Mouse (Mus musculus): Measurements from ENCODE around the gene Jaml. TPM values are rescaled to one million over a fixed set of nuclear protein-coding genes. Genes with fewer than 3 reads are reported as not detected.

Gene Jaml
- polyA plus RNA-seq, 1 experiment: 0.53 TPM

DNA sequence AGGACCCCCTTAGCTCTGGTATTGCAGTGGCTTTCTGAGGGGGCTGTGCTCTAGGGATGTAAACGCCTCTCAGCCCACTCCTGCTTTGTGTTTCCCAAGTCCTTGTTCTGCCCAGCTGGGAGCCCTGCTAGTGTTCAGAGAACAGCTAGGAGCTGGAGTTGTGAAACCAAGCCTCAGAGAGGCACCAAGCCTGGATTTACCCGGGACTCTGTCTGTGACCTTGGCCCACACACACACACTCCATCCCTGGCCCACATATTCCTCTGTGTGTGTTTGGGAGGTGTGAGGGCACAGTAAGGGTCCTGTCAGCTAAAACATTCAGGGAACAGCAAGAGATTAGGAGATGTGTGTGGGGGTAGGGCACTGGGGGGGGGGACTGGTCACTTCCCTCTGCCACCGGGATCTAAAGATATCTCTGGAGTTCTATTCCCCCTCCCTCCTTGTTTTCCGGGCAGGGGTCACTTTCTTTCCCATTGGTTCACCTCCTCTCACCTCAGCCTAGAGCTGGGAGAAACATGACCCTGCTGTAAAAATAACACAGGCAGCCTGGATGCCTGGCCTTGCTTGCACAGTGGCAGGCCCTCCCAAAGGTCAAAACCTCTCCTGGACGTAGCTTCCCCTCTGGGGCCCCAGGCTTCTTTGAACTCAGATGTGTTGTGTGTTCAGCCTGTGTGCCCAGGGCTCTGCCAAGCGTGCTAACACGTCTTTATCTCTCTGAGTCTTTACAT lies 57.6 kb downstream of the Jaml start:
- WGBS: 46% methylated on average over 7 of the region's 7 CpGs
- Histone ChIP-seq H3K4me1 (ENCODE audit: control insufficient read depth, insufficient read depth, low read length) (no peaks in the 10 kb centered on the region), H3K36me3 (ENCODE audit: control insufficient read depth, insufficient read depth, low read length) (no peaks in the 10 kb centered on the region), H3K27ac (ENCODE audit: insufficient read depth, low read depth, low read length) (peak overlapping the region; percentile 22; the same call in 1 of the 2 replicates), H3K27me3 (replicated peaks; ENCODE audit: control insufficient read depth, insufficient read depth, low read length) (peaks cover 4% of the 10 kb centered on the region; the same call in 1 of the 2 replicates), H3K4me3 (ENCODE audit: insufficient read depth, low read depth, low read length) (no peak overlapping the region)
- no peak for DNase-seq
- TF ChIP-seq CTCF (conservative IDR thresholded peaks at IDR 0.05; ENCODE audit: insufficient read depth, insufficient read length, low read depth, low read length): no peak
- TF ChIP-seq POLR2A (IDR thresholded peaks at IDR 0.05; ENCODE audit: low read depth, low read length): no peak

DNA sequence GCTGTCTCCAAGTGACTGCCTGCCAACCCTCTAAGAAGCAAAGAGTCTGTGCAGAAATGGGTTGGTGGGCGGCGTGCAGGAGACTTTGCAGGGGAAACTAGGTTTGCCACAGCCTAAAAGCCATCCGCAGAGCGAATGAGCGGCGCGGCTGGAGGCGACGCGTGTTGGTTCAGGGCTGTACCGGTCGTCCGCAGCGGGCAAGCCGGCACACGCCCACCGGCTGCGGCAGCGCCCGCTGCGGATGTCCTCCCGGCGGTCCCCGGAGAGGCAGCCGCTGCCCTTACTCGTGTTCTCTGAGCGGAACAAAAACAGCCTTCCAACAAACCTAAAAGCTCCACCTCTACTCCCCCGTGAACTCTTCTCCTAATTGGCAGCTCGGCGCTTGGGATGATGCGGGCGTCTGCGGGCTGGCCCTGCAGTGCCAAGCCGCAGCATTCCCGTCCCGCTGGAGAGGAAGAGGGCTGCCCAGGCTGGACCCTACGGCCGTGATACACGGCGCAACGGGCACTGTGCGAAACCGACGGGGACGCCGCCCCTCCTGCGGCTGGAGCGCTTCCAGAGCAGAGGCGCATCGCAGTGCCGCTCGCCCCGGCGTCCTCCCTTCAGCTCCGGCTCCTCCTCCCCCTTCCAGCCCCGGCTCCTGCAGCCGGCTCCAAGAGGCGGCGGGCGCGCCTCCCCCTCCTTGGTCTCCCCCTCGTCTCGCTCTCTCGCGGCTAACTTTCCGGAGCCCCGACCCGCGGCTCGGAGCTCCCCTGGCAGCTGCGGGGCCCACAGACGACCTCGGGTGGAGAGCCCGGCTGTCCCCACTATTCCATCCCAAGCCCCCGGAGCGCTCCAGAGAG lies 59.4 kb downstream of the Jaml start, which contains the start of gene Scn4b:
Scn4b (plus strand) TSS at position 205 of the 842 bp plus-strand sequence.
- Histone ChIP-seq H3K27me3 (replicated peaks; ENCODE audit: control insufficient read depth, insufficient read depth, low read length) (peaks cover 4% of the 10 kb centered on the region; the same call in 1 of the 2 replicates), H3K4me1 (ENCODE audit: control insufficient read depth, insufficient read depth, low read length) (no peaks in the 10 kb centered on the region; the same call in 1 of the 2 replicates), H3K4me3 (ENCODE audit: insufficient read depth, low read depth, low read length) (peak within 1 kb of the TSS; percentile 62), H3K36me3 (ENCODE audit: control insufficient read depth, insufficient read depth, low read length) (no peaks in the 10 kb centered on the region), H3K27ac (ENCODE audit: insufficient read depth, low read depth, low read length) (peak within 1 kb of the TSS; percentile 75)
- DNase-seq: peak; percentile 38
- under 1% methylated on average over 74 of the region's 76 CpGs for WGBS
- no peak for TF ChIP-seq POLR2A (IDR thresholded peaks at IDR 0.05; ENCODE audit: low read depth, low read length)
- TF ChIP-seq CTCF (conservative IDR thresholded peaks at IDR 0.05; ENCODE audit: insufficient read depth, insufficient read length, low read depth, low read length): no peak

DNA sequence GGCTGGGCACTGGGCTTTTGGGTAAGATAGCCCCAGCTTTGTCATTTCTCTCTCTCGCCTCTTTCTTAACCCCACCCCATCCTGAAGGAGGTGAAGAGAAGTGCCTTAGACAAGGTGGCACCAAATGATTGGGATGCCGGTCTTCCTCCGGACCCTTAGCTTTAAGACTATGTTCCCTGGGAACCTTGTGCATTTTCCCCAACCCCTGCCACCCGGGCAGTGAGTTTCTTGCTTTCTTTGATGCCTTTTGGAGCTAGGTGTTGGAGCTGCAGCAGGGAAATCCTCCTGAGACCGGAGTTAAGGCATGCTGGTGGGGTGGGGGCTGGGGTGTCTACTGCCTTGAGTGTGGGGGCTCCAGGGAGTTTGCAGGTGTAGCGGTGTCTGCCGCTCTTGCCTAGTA lies 60.1 kb downstream of the Jaml start:
- no peaks in the 10 kb centered on the region for H3K36me3 ChIP-seq (ENCODE audit: control insufficient read depth, insufficient read depth, low read length)
- no peak for DNase-seq
- TF ChIP-seq CTCF (conservative IDR thresholded peaks at IDR 0.05; ENCODE audit: insufficient read depth, insufficient read length, low read depth, low read length) (no peak), POLR2A (IDR thresholded peaks at IDR 0.05; ENCODE audit: low read depth, low read length) (no peak)
- WGBS: 18% methylated on average over 7 of the region's 7 CpGs
- H3K27me3 ChIP-seq (replicated peaks; ENCODE audit: control insufficient read depth, insufficient read depth, low read length): peaks cover 4% of the 10 kb centered on the region; the same call in 1 of the 2 replicates
- no peaks in the 10 kb centered on the region; the same call in 1 of the 2 replicates for H3K4me1 ChIP-seq (ENCODE audit: control insufficient read depth, insufficient read depth, low read length)
- H3K4me3 ChIP-seq (ENCODE audit: insufficient read depth, low read depth, low read length): peak overlapping the region; percentile 62
- H3K27ac ChIP-seq (ENCODE audit: insufficient read depth, low read depth, low read length): peak overlapping the region; percentile 75

DNA sequence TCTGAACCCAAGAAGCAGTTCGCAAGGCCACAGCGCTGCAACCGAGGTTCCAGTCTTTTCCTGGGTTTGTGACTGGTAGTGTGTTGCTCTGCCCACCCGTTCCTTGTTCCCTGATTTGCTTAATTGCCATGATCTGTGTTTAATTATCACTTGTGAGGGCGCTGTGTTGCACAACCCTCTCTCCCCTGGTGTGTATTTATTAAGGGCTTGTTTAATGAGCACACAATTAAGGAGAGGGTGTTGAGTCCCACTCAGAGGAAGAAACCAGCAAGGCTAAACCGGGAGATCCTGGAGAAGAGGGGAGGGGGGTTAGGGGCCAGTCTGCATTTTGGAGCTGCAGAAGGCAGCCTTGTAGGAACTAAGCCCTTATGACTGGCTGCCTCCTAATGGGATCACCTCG lies 62.0 kb downstream of the Jaml start:
- Histone ChIP-seq H3K27ac (ENCODE audit: insufficient read depth, low read depth, low read length) (peak overlapping the region; percentile 86), H3K27me3 (replicated peaks; ENCODE audit: control insufficient read depth, insufficient read depth, low read length) (peaks cover 4% of the 10 kb centered on the region; the same call in 1 of the 2 replicates), H3K4me3 (ENCODE audit: insufficient read depth, low read depth, low read length) (no peak overlapping the region; the same call in 1 of the 2 replicates), H3K4me1 (ENCODE audit: control insufficient read depth, insufficient read depth, low read length) (no peaks in the 10 kb centered on the region; the same call in 1 of the 2 replicates), H3K36me3 (ENCODE audit: control insufficient read depth, insufficient read depth, low read length) (no peaks in the 10 kb centered on the region)
- peak; percentile 29 for DNase-seq
- TF ChIP-seq CTCF (conservative IDR thresholded peaks at IDR 0.05; ENCODE audit: insufficient read depth, insufficient read length, low read depth, low read length): no peak
- TF ChIP-seq POLR2A (IDR thresholded peaks at IDR 0.05; ENCODE audit: low read depth, low read length): no peak
- 69% methylated on average over 7 of the region's 7 CpGs for WGBS

DNA sequence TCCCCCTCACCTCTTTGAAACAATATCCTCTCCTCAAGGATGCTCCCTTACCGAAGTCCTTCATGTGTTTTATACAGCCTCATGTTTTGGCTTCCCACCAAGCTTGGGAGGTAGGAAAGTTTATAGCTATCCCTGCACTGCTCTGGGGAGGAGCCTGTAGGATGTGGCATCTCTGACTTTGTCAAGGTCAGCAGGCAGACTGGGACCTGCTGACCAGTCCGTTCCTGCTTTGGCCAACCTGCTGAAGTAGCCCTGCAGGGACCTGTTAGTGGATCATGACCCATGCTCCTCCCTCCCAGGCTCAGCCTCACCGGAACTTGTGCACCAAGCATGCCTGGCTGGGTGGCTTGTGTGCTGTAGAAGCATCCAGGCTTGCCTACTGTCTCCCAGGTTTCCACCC lies 63.7 kb downstream of the Jaml start:
- Histone ChIP-seq H3K27ac (ENCODE audit: insufficient read depth, low read depth, low read length) (peak overlapping the region; percentile 86), H3K36me3 (ENCODE audit: control insufficient read depth, insufficient read depth, low read length) (no peaks in the 10 kb centered on the region), H3K4me1 (ENCODE audit: control insufficient read depth, insufficient read depth, low read length) (peaks cover 3% of the 10 kb centered on the region; the same call in 1 of the 2 replicates), H3K4me3 (ENCODE audit: insufficient read depth, low read depth, low read length) (no peak overlapping the region), H3K27me3 (replicated peaks; ENCODE audit: control insufficient read depth, insufficient read depth, low read length) (peaks cover 4% of the 10 kb centered on the region; the same call in 1 of the 2 replicates)
- DNase-seq: peak; percentile 80
- 22% methylated on average over 3 of the region's 3 CpGs for WGBS
- TF ChIP-seq CTCF (conservative IDR thresholded peaks at IDR 0.05; ENCODE audit: insufficient read depth, insufficient read length, low read depth, low read length) (no peak), POLR2A (IDR thresholded peaks at IDR 0.05; ENCODE audit: low read depth, low read length) (no peak)

DNA sequence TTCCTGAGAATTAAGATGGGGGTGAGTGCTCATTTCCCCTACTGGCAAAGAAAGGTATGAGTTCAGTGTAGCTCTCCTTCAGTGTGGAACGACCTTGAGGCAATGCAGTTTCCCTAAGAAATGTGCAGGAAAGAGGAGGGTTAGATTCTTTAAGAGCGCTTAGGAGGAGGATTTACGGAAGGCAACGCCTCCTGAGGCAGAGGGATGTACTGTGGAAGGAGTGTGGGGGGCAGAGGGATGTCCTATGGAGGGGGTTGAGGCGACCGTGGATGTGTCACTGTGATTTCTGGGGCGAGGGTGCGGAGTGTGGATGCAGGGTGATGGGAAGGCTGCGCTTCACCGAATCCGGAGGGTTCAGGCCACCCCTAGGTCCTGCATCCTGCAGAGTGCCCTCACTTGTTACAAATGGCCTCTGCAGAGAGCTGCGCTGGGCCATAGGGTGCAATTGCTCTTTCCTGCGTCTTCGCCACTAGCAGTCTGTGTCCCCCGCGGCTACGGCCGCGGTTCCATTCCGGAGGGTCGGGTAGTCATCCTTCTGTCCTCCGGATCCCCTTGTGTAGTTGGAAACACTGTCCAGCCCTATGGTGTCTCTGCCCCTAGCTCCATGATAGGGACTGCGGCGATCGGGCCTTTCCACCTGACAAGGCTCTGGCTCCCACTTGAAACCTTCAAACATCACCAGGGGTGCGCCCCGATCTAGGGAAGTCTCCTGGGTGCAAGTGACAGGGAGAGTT lies 66.7 kb downstream of the Jaml start:
- H3K27me3 ChIP-seq (replicated peaks; ENCODE audit: control insufficient read depth, insufficient read depth, low read length): no peaks in the 10 kb centered on the region
- peak; percentile 35 for DNase-seq
- WGBS: 3% methylated on average over 27 of the region's 27 CpGs
- no peak for TF ChIP-seq POLR2A (IDR thresholded peaks at IDR 0.05; ENCODE audit: low read depth, low read length)
- TF ChIP-seq CTCF (conservative IDR thresholded peaks at IDR 0.05; ENCODE audit: insufficient read depth, insufficient read length, low read depth, low read length): no peak
- H3K4me3 ChIP-seq (ENCODE audit: insufficient read depth, low read depth, low read length): peak overlapping the region; percentile 18
- H3K36me3 ChIP-seq (ENCODE audit: control insufficient read depth, insufficient read depth, low read length): no peaks in the 10 kb centered on the region
- peaks cover 3% of the 10 kb centered on the region; the same call in 1 of the 2 replicates for H3K4me1 ChIP-seq (ENCODE audit: control insufficient read depth, insufficient read depth, low read length)
- peak overlapping the region; percentile 11; the same call in 1 of the 2 replicates for H3K27ac ChIP-seq (ENCODE audit: insufficient read depth, low read depth, low read length)

All from kidney, adult 2 months (tissue).